Mouse (Mus musculus): ENCODE measurements around the gene Susd3. TPM values are rescaled to one million over a fixed set of nuclear protein-coding genes. Genes with fewer than 3 reads are reported as not detected.

Gene Susd3
- polyA plus RNA-seq, 1 experiment, result 6.2 TPM

DNA sequence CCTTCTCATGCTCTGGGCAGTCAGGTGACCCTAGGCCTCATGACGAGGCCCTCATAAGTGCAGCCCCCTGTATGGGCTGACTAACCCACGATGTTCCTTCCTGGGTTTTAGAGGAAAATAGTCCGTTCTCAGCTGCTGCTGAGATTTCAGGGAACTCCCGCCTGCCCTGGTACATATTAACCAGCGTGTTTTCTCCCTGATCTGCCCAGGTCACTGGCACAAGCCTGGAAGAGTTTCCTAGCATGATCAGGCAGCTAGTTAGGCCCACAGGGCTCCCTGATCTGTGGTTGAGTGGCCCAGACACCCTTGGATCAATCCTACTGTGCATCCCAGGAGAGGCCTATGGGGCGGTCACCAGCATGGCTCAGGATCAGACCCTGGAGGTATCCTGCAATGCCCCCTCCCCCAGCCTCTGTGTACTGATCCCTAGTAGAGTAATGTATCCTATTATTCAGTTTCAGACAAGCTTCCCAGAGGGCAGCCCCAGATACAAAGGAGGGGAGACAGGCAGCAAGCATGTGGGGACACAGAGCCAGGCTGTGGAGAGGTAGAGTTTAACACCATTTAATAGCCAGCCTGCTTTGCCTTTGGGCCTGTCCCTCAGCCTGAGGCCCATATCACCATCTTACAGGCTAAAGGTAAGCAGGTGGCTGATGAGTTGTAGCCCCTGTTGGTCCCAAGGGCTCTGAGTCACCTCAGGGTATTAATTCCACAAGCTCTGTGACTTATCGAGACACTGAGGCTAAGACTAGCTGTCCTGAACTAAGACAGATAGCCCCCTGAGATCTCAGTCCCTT, 57.4 kb downstream of the Susd3 start:
- WGBS, result 42% methylated on average over 7 of the region's 7 CpGs
- DNase-seq (ENCODE audit: low read depth, low spot score), result no peak

DNA sequence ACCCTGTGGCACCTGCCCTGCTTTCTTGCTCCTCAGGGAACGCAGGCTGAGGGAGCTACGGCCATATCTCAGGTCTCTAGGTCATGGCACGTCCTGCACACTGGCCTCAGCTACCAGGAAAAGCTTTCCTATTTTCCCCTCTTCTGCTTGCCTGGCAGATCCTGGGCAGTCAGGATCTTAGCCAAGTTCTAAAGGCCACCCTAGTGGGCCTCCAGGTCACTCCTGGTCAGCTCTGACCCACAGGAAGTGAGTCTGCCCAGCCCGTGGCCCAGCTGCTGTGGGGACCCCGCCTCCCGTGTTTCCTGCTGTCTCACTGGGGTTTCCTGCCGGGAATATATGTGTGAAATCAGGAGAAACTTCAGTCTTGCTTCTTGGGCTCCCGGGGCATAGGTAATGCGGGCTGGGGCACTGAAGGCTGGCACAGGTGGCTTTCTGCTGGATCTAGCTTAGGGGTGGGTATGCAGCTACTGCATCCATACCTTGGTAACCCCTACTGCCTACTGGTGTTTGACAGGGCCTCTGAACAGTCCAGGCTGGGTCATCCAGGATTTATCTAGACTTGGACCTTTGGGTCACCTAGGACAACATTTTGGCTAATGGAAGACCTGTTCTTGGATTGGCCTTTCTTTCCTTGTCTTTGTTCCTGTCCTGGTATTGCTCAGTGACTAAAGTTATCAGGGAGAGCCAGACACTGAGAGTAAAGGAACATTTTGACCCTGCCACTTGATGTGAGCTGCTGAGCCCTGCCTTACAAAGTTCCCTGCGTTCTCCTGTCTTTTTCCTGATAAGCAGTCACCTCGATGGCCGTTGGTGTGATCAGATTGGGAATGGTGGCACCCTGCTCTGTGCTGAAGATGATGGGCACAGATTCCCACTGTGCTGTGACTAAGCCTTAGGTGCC, 58.3 kb downstream of the Susd3 start:
- WGBS, result 50% methylated on average over 12 of the region's 12 CpGs
- no peak for DNase-seq (ENCODE audit: low read depth, low spot score)

DNA sequence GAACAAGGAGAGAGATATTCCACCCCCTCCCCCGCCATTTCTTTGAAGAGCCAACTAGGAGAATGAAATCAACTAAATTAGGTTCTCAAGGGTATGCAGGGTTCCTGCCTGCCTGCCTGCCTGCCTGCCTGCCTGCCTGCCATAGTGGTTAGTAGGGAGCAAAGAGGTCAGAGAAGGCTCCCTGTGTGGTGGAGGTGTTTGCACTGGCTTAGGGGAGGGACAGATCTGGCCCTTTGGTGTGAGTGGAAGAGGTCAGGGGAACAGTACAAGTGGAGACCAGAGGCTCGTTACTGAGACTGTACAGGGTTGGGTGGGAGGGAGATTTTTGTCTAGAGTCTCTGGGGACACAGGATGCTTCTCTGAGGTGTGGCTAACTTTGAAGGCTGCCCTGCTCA, 59.5 kb downstream of the Susd3 start:
- no peak for DNase-seq (ENCODE audit: low read depth, low spot score)
- WGBS, result 78% methylated on average over 2 of the region's 2 CpGs

DNA sequence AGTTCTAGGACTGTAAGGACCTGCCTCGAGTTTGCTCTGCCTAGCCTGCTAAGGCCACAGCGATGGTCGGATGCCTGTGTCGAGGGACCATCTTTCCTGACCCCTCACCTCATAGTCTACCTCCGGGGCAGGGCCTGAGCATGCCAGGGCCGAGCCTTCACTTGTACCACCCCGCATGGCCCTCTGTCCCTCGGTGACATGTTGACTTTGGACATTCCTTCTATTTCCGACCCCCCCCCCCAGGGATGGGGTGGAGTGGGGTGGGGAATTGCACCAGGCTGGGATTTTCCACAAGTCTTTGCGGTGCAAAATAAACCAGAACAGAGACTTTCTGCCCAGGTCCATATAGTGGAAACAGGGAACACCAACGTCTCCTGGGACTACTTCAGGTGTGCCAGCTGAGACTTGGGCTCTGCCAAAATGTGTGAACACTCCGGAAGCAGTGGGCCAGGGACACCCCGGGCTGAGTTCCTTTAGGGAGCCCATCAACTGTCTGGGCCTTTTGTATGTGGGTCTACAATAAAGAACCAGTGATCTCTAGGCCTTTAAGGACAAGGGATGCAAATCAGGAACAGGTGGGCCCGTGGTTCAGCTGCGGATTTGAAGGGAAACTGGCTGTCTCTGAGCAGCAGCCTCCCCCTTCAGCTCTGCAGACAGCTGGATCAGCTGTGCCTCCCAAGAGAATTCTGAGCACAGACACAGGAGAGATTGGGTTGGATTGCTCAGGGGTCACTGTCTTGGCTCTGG, 60.1 kb downstream of the Susd3 start:
- DNase-seq (ENCODE audit: low read depth, low spot score), result no peak
- 17% methylated on average over 15 of the region's 15 CpGs for WGBS

DNA sequence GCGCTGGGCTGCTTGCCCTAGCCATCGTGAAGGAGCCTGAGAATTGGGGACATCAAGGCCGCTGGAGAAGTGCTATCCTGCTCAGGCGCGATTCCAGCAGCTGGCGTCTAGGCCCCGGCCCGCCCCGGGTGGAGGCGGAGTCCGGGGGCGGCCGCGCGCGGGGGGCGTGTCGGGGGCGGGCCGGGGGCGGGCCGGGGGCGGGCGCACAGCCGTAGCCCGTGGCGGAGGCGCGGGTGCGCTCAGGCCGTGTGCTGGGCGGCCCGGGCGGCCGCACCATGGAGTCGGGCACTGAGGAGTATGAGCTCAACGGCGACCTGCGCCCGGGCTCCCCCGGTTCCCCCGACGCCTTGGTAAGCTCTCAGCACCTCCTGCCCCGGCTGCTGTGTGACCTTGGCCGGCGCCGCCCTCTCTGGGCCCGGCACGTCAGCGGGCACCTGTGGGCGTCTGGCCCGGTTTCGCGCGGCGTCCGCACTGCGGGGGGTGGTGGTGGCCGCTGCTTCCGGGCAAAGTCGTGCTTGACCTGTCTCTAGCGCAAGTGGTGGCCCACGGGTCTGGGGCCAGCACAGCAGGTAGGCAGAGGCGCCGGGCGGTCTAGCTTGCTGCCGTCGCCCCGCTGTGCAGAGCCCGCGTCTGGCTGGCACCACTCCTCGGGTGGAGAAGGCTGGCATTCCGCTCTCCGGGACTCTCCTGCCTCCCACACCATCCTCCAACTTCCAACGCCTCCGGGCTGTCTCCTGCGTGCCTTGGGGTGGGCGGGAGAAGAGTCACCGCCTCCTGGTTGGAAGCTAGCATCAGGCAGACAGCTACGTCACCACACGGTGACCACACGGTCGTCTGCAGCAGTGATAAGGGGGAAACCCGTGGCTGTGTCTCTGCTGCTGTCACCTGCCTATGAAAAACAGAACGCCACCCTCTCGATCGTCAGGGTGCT, 61.0 kb downstream of the Susd3 start, which contains the start of gene Ninj1:
Ninj1 (plus strand) TSS at position 198 of the 931 bp plus-strand sequence.
- WGBS, result under 1% methylated on average over 85 of the region's 87 CpGs
- DNase-seq (ENCODE audit: low read depth, low spot score), result no peak

DNA sequence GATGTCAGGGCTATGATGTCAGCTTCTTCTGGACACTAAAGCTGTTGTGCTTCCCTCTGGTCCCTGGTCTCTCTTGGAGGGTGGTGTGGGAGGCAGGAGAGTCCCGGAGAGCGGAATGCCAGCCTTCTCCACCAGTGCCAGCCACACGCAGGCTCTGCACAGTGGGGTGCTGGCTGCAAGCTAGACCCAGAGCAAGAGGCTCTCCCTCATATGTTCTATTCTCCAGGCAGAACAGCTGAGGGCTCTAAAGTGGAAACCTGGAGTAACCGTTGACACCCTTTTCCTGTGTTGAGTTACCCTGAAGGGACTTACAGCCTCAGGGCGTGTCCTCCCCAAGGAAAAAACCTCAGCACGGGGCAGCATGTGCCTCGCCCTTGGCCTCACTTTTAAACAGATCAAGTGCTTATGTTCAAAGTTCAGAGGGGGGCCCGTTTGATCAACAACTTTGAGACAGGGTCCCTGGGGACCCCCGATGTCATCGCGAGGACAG, 61.7 kb downstream of the Susd3 start:
- DNase-seq (ENCODE audit: low read depth, low spot score), result no peak
- WGBS, result 12% methylated on average over 11 of the region's 11 CpGs

DNA sequence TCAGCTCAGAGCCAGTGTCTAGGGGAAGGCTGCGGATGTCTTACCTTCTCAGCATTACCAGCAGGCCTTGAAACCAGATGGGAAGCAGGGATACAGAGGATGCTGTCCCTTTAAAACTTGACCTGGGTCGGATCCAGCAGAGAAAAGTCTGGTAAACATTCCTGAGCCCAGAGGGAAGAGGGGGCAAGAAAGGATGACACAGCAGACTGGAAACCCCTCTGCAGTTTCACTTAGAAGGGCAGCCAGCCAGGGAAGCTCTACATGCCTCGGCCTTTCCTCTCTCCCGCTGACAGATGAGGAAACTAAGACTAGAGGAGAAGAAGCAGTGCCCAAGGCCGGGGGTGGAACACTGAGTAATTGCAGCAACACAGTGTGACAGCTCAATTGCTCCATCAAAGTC, 64.9 kb downstream of the Susd3 start:
- WGBS, result 49% methylated on average over 5 of the region's 5 CpGs
- no peak for DNase-seq (ENCODE audit: low read depth, low spot score)

DNA sequence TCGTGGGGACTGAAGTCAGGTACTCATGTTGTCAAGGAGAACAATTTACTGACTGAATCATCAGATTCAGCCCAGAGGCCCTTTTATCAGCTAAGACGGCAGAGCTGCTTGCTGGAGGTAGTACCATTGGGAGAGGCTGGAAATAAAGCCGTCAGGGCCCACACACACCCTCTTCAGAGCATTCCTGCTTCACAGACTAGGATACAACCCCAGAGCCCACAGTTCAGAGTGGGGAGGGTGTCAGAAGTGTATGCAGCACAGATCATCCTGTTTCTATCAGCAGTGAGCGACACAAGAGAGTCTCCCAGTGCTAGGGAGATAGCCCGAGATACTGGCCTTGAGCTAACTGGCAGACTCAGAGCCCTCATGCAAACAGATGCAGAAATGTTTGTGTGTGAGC, 65.3 kb downstream of the Susd3 start:
- WGBS, result 58% methylated on average over 5 of the region's 5 CpGs

DNA sequence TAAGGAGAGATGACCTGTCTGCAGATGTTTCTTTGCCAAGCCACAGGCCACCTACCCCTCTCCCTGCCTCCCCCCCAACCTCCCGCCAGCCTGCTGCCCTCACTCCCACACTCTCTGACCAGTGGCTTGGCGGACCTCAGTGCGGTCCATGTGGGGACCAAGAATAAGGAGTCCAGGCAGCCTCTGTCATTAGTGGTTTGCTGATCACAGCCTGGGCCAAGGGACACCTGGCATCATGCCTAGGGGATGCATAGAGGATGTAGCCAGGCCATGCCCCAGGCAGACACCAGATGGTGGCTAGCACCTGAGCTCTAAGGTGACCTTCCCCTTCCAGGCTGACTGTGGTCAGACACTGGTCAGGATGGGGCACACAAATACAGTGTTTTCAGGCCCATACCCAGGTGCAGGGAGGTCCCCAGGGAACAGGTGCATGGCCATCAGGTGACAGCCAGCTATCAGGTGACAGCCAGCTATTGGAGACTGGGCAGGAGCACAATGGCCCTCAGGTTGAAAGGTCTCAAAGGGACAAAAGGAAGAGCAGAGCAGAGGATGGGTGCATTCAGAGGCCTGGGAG, 67.0 kb downstream of the Susd3 start:
- WGBS, result 92% methylated on average over 3 of the region's 3 CpGs
- no peak for DNase-seq (ENCODE audit: low read depth, low spot score)

More for the DNA sequence above, 65.3 kb downstream of the Susd3 start:
- DNase-seq (ENCODE audit: low read depth, low spot score), result no peak

DNA sequence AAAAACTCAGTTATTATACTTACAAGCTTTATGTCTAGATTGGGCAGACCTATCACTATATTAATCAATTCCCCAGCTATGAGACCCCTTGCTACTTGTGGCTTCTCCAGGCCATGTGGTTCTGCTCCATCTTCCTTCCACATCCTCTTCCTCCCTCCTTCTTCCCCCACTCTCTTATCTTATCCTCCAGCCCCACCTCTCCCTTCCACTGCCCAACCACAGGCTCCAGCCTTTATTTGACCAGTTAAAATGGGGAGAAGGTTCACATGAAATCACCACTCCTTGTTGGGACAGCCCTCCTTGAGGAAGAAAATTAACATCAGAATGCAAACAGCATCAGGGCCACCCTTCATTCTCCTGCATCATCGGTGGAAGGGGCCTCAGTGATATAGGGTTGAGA, 67.8 kb downstream of the Susd3 start:
- no peak for DNase-seq (ENCODE audit: low read depth, low spot score)
- 23% methylated on average over 1 of the region's 1 CpGs for WGBS

Other genes starting within 250 kb of the Susd3 start
- gene Wnk2, start 100.7 kb downstream of the Susd3 start, polyA plus RNA-seq (2012; rRNA removed), result 12.6 and 14.8 TPM in 2 replicates
- gene Ninj1, start 61.2 kb downstream of the Susd3 start, polyA plus RNA-seq (2012; rRNA removed), result 53.9 and 64.2 TPM in 2 replicates
- 83.0 and 97.4 TPM in 2 replicates for gene Card19, start 32.7 kb downstream of the Susd3 start, polyA plus RNA-seq (2012; rRNA removed)
- 2.6 and 3.0 TPM in 2 replicates for gene Fgd3, start 71.6 kb upstream of the Susd3 start, polyA plus RNA-seq (2012; rRNA removed)
- gene Bicd2, start 92.9 kb upstream of the Susd3 start, polyA plus RNA-seq (2012; rRNA removed), result 6.4 and 9.4 TPM in 2 replicates
- 7.7 and 8.1 TPM in 2 replicates for gene Ippk, start 172.5 kb upstream of the Susd3 start, polyA plus RNA-seq (2012; rRNA removed)
- gene Tes3-ps, start 244.6 kb upstream of the Susd3 start, polyA plus RNA-seq (2012; rRNA removed), result 0.07 TPM in 1 of 2 replicates, not detected in the other

Data from large intestine, adult 2 months (tissue).